Mouse (Mus musculus) myocyte (in vitro differentiated cells): ENCODE measurements around the gene Mfsd10. TPM values are rescaled to one million over a fixed set of nuclear protein-coding genes. Genes with fewer than 3 reads are reported as not detected.
A peak's percentile ranks its signal among the peaks of the same experiment; 100 is the strongest.

Experiments used
- H3K27me3 ChIP-seq: one replicate; pipeline ENCODE4 v1.6.1; 2011; ENCODE audit not compliant: control insufficient read depth, insufficient read depth, insufficient read length
- H3K36me3 ChIP-seq: one replicate; pipeline ENCODE4 v1.6.1; 2011; ENCODE audit not compliant: control insufficient read depth, insufficient read depth
- H3K4me2 ChIP-seq: one replicate; pipeline ENCODE4 v1.6.1; 2011; ENCODE audit warnings: low read depth, control low read depth
- H3K4me3 ChIP-seq: one replicate; pipeline ENCODE4 v1.5.1; 2011; ENCODE audit warnings: mild to moderate bottlenecking, control low read depth, moderate library complexity
- H3K79me2 ChIP-seq: one replicate; pipeline ENCODE4 v1.6.1; 2011; ENCODE audit not compliant: control insufficient read depth, insufficient read depth
- H3ac ChIP-seq: one replicate; pipeline ENCODE4 v1.6.1; 2011; ENCODE audit not compliant: control insufficient read depth, insufficient read length
- CEBPB ChIP-seq: IDR thresholded peaks from 2 replicates; pipeline ENCODE4 v1.6.1; 2011; ENCODE audit warnings: mild to moderate bottlenecking, moderate library complexity; ENCODE audit not compliant: poor library complexity, insufficient read depth, severe bottlenecking
- E2F4 ChIP-seq: IDR thresholded peaks from one replicate; pipeline ENCODE4 v1.6.1; 2011; ENCODE audit warnings: mild to moderate bottlenecking, control low read depth, moderate library complexity; ENCODE audit not compliant: insufficient read depth
- MAX ChIP-seq: IDR thresholded peaks from one replicate; pipeline ENCODE4 v1.6.1; 2011; ENCODE audit warnings: low read depth, mild to moderate bottlenecking, control low read depth
- MYOD1 ChIP-seq, 3 experiments: IDR thresholded peaks; one replicate each; pipeline ENCODE4 v1.6.1; 2011; ENCODE audit warnings: control low read depth in 2 of 3, low read depth in 2 of 3, mild to moderate bottlenecking in 2 of 3, moderate library complexity in 1 of 3; ENCODE audit not compliant: insufficient read length in 2 of 3, control insufficient read depth in 1 of 3
- MYOG ChIP-seq, 3 experiments: IDR thresholded peaks; one replicate each; pipeline ENCODE4 v1.6.1; 2011; ENCODE audit warnings: control low read depth in 2 of 3, low read depth in 2 of 3, mild to moderate bottlenecking in 2 of 3; ENCODE audit not compliant: insufficient read length in 2 of 3, control insufficient read depth in 1 of 3, insufficient read depth in 1 of 3
- POLR2A ChIP-seq: IDR thresholded peaks from one replicate; pipeline ENCODE4 v1.6.1; 2011; ENCODE audit warnings: low read depth, mild to moderate bottlenecking, control low read depth, moderate library complexity; ENCODE audit not compliant: insufficient read length
- POLR2AphosphoS2 ChIP-seq: IDR thresholded peaks from one replicate; pipeline ENCODE4 v1.6.1; 2011; ENCODE audit warnings: low read depth, control low read depth; ENCODE audit not compliant: insufficient read length
- REST ChIP-seq: IDR thresholded peaks from one replicate; pipeline ENCODE4 v1.6.1; 2011; ENCODE audit warnings: mild to moderate bottlenecking, control low read depth, moderate library complexity; ENCODE audit not compliant: insufficient read depth, insufficient read length
- SRF ChIP-seq: IDR thresholded peaks from one replicate; pipeline ENCODE4 v1.6.1; 2011; ENCODE audit warnings: low read depth; ENCODE audit not compliant: control insufficient read depth, insufficient read length
- TCF12 ChIP-seq: IDR thresholded peaks from one replicate; pipeline ENCODE4 v1.6.1; 2011; ENCODE audit warnings: mild to moderate bottlenecking, control low read depth; ENCODE audit not compliant: poor library complexity, insufficient read depth, severe bottlenecking
- TCF3 ChIP-seq: IDR thresholded peaks from one replicate; pipeline ENCODE4 v1.6.1; 2011; ENCODE audit warnings: low read depth, control low read depth; ENCODE audit not compliant: insufficient read length
- USF1 ChIP-seq: IDR thresholded peaks from one replicate; pipeline ENCODE4 v1.6.1; 2011; ENCODE audit warnings: low read depth, mild to moderate bottlenecking, control low read depth, moderate library complexity
- polyA plus RNA-seq: library from polyadenylated mRNA; unstranded; fragments of >200 nt; fragmentation: generic; extraction: Trizol; gene quantifications from one replicate; pipeline ENCODE4 v1.2.1, GENCODE M21; 2012; ENCODE audit warnings: missing spikeins

Gene Mfsd10
- polyA plus RNA-seq, 1 experiment, result 41.0 TPM

- TF ChIP-seq POLR2A (no peak), POLR2AphosphoS2 (no peak), CEBPB (no peak), MAX (no peak)
- Histone ChIP-seq H3K27me3 (no peaks in the 10 kb centered on the region), H3K4me3 (peak overlapping the region; percentile 63), H3K79me2 (peaks cover 25% of the 10 kb centered on the region), H3K4me2 (peak overlapping the region; percentile 69), H3K36me3 (peaks cover 12% of the 10 kb centered on the region), H3ac (peak overlapping the region; percentile 72)
Measured at GRCm38 (mm10) chr5:34660591-34661130, 23.6 kb upstream of the Mfsd10 start.

- peak within 1 kb of the TSS; percentile 72 for H3ac ChIP-seq
- H3K4me2 ChIP-seq, result peak within 1 kb of the TSS; percentile 88
- H3K79me2 ChIP-seq, result peaks cover 25% of the 10 kb centered on the region
- H3K27me3 ChIP-seq, result no peaks in the 10 kb centered on the region
- TF ChIP-seq USF1, result no peak
- TF ChIP-seq TCF12, result no peak
- TF ChIP-seq TCF3, result no peak
- peak; percentile 72 for TF ChIP-seq MAX
- peak; percentile 96 for TF ChIP-seq POLR2A
- TF ChIP-seq POLR2AphosphoS2, result peak; percentile 96
- no peak for TF ChIP-seq E2F4
- TF ChIP-seq MYOG (IDR thresholded peaks at IDR 0.05; ENCODE audit: control insufficient read depth in 1 of 3, insufficient read depth in 1 of 3, insufficient read length in 2 of 3, low read depth in 2 of 3), result peak; percentile 42 to 85 (median 53)
- no peak for TF ChIP-seq REST
- peak in 2 of 3 experiments; percentile 56 to 77 for TF ChIP-seq MYOD1 (IDR thresholded peaks at IDR 0.05; ENCODE audit: control insufficient read depth in 1 of 3, insufficient read length in 2 of 3, low read depth in 2 of 3)
- TF ChIP-seq SRF, result no peak
- 0 out of 2 replicates have a peak, but pooled peaks have one; percentile 16 for TF ChIP-seq CEBPB
- H3K36me3 ChIP-seq, result peaks cover 19% of the 10 kb centered on the region
- peak within 1 kb of the TSS; percentile 63 for H3K4me3 ChIP-seq
Measured at GRCm38 (mm10) chr5:34659686-34660590, 22.9 kb upstream of the Mfsd10 start, which contains the start of the genes Nop14 and Grk4. Nop14 (minus strand) TSS chr5:34660148. Grk4 (plus strand) TSS chr5:34660379.

DNA sequence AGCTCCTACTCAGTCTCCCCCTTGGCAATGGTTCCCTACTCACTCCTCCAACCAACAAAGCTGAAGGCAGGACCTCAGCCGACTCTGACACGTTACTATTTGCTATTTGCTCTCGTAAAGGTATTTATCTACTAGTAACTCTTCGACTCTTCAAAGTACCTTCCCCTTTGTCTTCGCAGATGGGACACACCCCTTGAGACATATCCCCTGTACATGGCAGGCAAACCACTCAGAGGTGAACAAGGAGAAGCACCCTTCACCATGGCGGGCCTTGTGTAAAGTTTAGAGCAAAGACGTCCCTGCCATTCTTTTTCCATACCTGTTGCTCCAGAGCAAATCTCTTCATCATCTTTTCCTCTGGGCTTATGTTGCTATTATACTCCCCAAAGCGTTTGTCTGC is 20.5 kb upstream of the Mfsd10 start:
- Histone ChIP-seq H3K4me2 (no peak overlapping the region), H3ac (no peak overlapping the region), H3K4me3 (no peak overlapping the region), H3K79me2 (peaks cover 25% of the 10 kb centered on the region), H3K27me3 (no peaks in the 10 kb centered on the region), H3K36me3 (peaks cover 41% of the 10 kb centered on the region)
- TF ChIP-seq USF1 (no peak), MYOG (IDR thresholded peaks at IDR 0.05; ENCODE audit: control insufficient read depth in 1 of 3, insufficient read depth in 1 of 3, insufficient read length in 2 of 3, low read depth in 2 of 3) (no peak), TCF3 (no peak), MAX (no peak), POLR2AphosphoS2 (no peak), TCF12 (no peak), SRF (no peak), POLR2A (no peak), REST (no peak)

DNA sequence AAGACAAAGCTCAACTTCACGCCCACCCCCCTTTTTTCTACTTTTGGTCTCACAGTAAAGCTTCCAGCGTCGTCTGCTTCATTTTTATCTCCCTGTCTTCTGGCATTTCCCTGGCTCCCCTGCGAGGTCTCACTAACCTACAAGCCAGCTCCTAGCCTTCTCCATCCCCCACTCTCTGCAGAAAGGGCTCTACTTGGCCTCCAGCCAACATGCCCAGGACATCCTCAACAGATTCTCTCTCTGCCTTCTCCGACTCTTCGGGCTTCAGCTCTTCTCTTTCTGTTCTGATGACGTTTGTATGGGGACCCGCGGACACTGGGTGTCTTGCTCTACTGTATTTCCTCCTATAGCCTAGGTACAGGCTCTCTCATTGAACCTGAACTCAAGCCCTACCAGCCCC is 17.9 kb upstream of the Mfsd10 start:
- peaks cover 65% of the 10 kb centered on the region for H3K36me3 ChIP-seq
- no peak overlapping the region for H3K4me2 ChIP-seq
- no peak overlapping the region for H3ac ChIP-seq
- peaks cover 25% of the 10 kb centered on the region for H3K79me2 ChIP-seq
- no peak for TF ChIP-seq TCF3
- no peak for TF ChIP-seq POLR2AphosphoS2
- no peak for TF ChIP-seq REST
- no peak for TF ChIP-seq MAX
- TF ChIP-seq CEBPB, result no peak
- TF ChIP-seq SRF, result no peak
- no peak for TF ChIP-seq USF1
- TF ChIP-seq E2F4, result no peak
- no peak for TF ChIP-seq POLR2A
- no peak for TF ChIP-seq TCF12
- TF ChIP-seq MYOG (IDR thresholded peaks at IDR 0.05; ENCODE audit: control insufficient read depth in 1 of 3, insufficient read depth in 1 of 3, insufficient read length in 2 of 3, low read depth in 2 of 3), result no peak
- no peak for TF ChIP-seq MYOD1 (IDR thresholded peaks at IDR 0.05; ENCODE audit: control insufficient read depth in 1 of 3, insufficient read length in 2 of 3, low read depth in 2 of 3)
- H3K27me3 ChIP-seq, result no peaks in the 10 kb centered on the region
- no peak overlapping the region for H3K4me3 ChIP-seq

- Histone ChIP-seq H3K79me2 (peaks cover 7% of the 10 kb centered on the region), H3K4me3 (no peak overlapping the region), H3K4me2 (no peak overlapping the region), H3K27me3 (no peaks in the 10 kb centered on the region), H3ac (no peak overlapping the region), H3K36me3 (peaks cover 80% of the 10 kb centered on the region)
- TF ChIP-seq REST, result no peak
- TF ChIP-seq TCF3, result no peak
- no peak for TF ChIP-seq USF1
- TF ChIP-seq MYOD1 (IDR thresholded peaks at IDR 0.05; ENCODE audit: control insufficient read depth in 1 of 3, insufficient read length in 2 of 3, low read depth in 2 of 3), result no peak
- no peak for TF ChIP-seq MAX
Measured at GRCm38 (mm10) chr5:34652961-34653360, 15.9 kb upstream of the Mfsd10 start.
